Mouse (Mus musculus): Measurements from ENCODE around the gene Gpr37l1.
"Not testable (repeated sequence)": the region's sequence is repeated elsewhere in the genome, so short reads cannot be mapped to it uniquely, and the experiment has no call there.

The Gpr37l1 gene

GRCm38 (mm10) chr1:135167435-135167834 lies at the start of gene Gpr37l1:
TSS of gene Gpr37l1 (minus strand) at chr1:135167681.
- DNase-seq (ENCODE audit: low spot score): no peak

- no peak for DNase-seq (ENCODE audit: low spot score)
Measured at GRCm38 (mm10) chr1:135213772-135214640, 46.5 kb upstream of the Gpr37l1 start.

- DNase-seq (ENCODE audit: low spot score): no peak
Measured at GRCm38 (mm10) chr1:135210421-135210820, 42.9 kb upstream of the Gpr37l1 start.

- DNase-seq (ENCODE audit: low spot score): no peak
Measured at GRCm38 (mm10) chr1:135208716-135209115, 41.2 kb upstream of the Gpr37l1 start.

- no peak for DNase-seq (ENCODE audit: low spot score)
Measured at GRCm38 (mm10) chr1:135206586-135207339, 39.3 kb upstream of the Gpr37l1 start.

GRCm38 (mm10) chr1:135205257-135205656 lies 37.8 kb upstream of the Gpr37l1 start:
- DNase-seq (ENCODE audit: low spot score): no peak

GRCm38 (mm10) chr1:135204196-135205126 lies 37.0 kb upstream of the Gpr37l1 start:
- DNase-seq (ENCODE audit: low spot score): no peak

GRCm38 (mm10) chr1:135200400-135200799 lies 32.9 kb upstream of the Gpr37l1 start:
- DNase-seq (ENCODE audit: low spot score): no peak

GRCm38 (mm10) chr1:135199014-135199819 lies 31.7 kb upstream of the Gpr37l1 start:
- DNase-seq (ENCODE audit: low spot score): no peak

- no peak for DNase-seq (ENCODE audit: low spot score)
Measured at GRCm38 (mm10) chr1:135198412-135198811, 30.9 kb upstream of the Gpr37l1 start.

GRCm38 (mm10) chr1:135195907-135196440 lies 28.5 kb upstream of the Gpr37l1 start:
- DNase-seq (ENCODE audit: low spot score): no peak

GRCm38 (mm10) chr1:135194335-135194734 lies 26.9 kb upstream of the Gpr37l1 start:
- not testable (repeated sequence) for DNase-seq (ENCODE audit: low spot score)

GRCm38 (mm10) chr1:135189186-135189585 lies 21.7 kb upstream of the Gpr37l1 start:
- no peak for DNase-seq (ENCODE audit: low spot score)

GRCm38 (mm10) chr1:135188197-135188596 lies 20.7 kb upstream of the Gpr37l1 start:
- DNase-seq (ENCODE audit: low spot score): no peak

GRCm38 (mm10) chr1:135187016-135187415 lies 19.5 kb upstream of the Gpr37l1 start:
- DNase-seq (ENCODE audit: low spot score): not testable (repeated sequence)

GRCm38 (mm10) chr1:135186427-135186826 lies 18.9 kb upstream of the Gpr37l1 start:
- DNase-seq (ENCODE audit: low spot score): no peak

- no peak for DNase-seq (ENCODE audit: low spot score)
Measured at GRCm38 (mm10) chr1:135185936-135186335, 18.5 kb upstream of the Gpr37l1 start.

GRCm38 (mm10) chr1:135183941-135184570 lies 16.6 kb upstream of the Gpr37l1 start:
- no peak for DNase-seq (ENCODE audit: low spot score)

- no peak for DNase-seq (ENCODE audit: low spot score)
Measured at GRCm38 (mm10) chr1:135183448-135183847, 16.0 kb upstream of the Gpr37l1 start.

- DNase-seq (ENCODE audit: low spot score): no peak
Measured at GRCm38 (mm10) chr1:135182975-135183374, 15.5 kb upstream of the Gpr37l1 start.

Measured in ovary, postnatal 14 days (tissue).